Mouse (Mus musculus) lung, adult 2 months (tissue): ENCODE results near the gene Gtpbp3. TPM values are rescaled to one million over a fixed set of nuclear protein-coding genes. Genes with fewer than 3 reads are reported as not detected.

Experiments used
- DNase-seq: peaks from one replicate; pipeline ENCODE4 v3.0.0; 2022
- H3K4me1 ChIP-seq: fragments of 200-500 bp; 2 replicates; pipeline ENCODE4 v1.6.1; 2011; ENCODE audit warnings: low read length; ENCODE audit not compliant: control insufficient read depth, insufficient read depth
- H3K4me3 ChIP-seq: fragments of 200-500 bp; replicated peaks from 2 replicates; pipeline ENCODE3; 2011; ENCODE audit warnings: low read depth, mild to moderate bottlenecking, control low read depth, low read length; ENCODE audit errors: extremely low read depth
- CTCF ChIP-seq: fragments of 200-500 bp; IDR thresholded peaks from 2 replicates; pipeline ENCODE4 v1.5.1; 2011; ENCODE audit warnings: mild to moderate bottlenecking, low read length, control low read depth; ENCODE audit not compliant: insufficient read depth
- POLR2A ChIP-seq: fragments of 200-500 bp; IDR thresholded peaks from 2 replicates; pipeline ENCODE4 v1.6.1; 2011; ENCODE audit warnings: low read depth, mild to moderate bottlenecking, control low read depth, low read length, borderline replicate concordance; ENCODE audit errors: extremely low read depth
- WGBS: fragments of 180-500 bp; shearing (Covaris S2); methylation state at CpG from one replicate; pipeline ENCODE4 v1.1.7; 2018; 5-methylcytosine and 5-hydroxymethylcytosine counted together
- polyA plus RNA-seq: library from polyadenylated mRNA; depleted of rRNA; stranded (reverse); fragments of >200 nt; gene quantifications from 2 replicates; pipeline ENCODE4 v1.2.3, GENCODE M21; 2012

Gtpbp3 gene
- polyA plus RNA-seq, 1 experiment, result 26.0 TPM

DNA sequence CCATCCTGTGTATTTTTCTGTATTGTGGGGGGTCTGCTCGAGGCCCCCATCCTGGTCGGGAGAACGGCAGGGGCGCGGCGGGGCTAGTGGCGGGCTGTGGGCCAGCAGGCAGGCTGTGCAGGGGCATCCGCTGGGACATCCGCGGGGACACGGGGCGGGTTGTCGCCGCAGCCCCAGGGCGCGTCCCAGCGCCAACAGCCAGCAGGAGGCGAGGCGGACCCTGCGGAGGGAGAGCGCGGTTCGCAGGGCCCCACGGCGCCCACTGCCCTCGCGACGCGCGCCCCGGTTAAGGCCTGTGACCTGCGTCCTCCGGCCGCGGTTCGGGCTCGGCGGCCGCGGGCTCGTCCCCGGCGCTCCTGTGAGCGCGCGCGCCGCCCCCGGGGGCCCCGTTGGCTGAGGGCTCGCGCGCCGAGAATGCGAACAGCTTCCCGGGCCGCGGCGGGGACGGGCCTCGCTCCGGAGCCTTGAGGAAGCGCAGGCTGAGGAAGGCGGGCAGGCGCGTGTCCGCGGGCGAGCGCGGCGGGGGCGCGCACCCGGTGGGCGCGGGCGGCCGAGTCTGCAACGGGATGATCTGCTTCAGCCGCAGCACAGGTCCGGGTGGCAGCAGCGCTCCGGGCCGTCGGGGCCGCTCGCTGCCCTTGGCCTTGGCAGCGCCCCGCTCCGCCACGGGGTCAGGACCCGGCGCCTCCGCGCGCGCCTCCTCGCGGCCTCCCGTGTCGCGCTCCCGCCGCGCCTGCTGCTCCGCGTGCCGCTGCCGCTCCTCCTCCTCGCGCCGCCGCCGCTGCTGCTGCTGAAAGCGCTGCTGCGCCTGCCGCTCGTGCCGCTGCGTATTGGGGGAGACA is 11.6 kb upstream of the Gtpbp3 start:
- no peak for TF ChIP-seq POLR2A
- TF ChIP-seq CTCF, result no peak
- Histone ChIP-seq H3K4me1 (peaks cover 3% of the 10 kb centered on the region; the same call in 1 of the 2 replicates), H3K4me3 (peak overlapping the region; percentile 70)
- DNase-seq, result peak; percentile 77
- under 1% methylated on average over 119 of the region's 121 CpGs for WGBS

DNA sequence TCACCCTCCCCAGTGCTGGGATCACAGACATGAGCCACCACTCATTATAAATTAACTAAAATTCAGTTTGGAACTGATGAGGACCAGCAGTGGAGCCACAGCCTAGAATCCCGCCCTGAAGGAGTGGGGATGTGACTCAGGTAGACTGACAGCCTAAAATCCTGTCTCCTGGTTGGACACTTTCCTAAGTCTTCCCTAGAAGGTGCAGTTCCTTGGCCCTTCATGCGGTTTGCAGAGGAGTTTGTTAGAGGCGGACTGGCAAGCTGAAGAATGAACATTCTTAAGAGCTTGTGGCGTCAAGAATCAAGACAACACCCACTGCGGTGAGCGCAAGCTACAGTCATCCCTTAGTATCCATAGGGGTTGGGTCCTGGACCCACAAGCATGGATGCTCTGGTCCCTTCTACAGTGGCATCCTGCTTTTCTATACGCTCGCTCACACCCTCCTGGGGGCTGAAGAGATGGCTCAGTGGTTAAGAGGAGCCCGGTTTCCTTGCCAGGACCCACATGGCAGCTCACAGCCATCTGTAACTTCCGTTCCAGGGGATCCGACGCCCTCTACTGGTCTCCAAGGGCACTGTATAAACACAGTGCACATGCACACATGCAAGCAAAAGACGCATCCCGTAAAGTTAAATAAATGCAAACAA is 10.6 kb upstream of the Gtpbp3 start:
- WGBS, result 65% methylated on average over 14 of the region's 14 CpGs
- Histone ChIP-seq H3K4me1 (peaks cover 3% of the 10 kb centered on the region; the same call in 1 of the 2 replicates), H3K4me3 (no peak overlapping the region)
- TF ChIP-seq CTCF (peak; percentile 26; the same call in 1 of the 2 replicates), POLR2A (no peak)
- no peak for DNase-seq

DNA sequence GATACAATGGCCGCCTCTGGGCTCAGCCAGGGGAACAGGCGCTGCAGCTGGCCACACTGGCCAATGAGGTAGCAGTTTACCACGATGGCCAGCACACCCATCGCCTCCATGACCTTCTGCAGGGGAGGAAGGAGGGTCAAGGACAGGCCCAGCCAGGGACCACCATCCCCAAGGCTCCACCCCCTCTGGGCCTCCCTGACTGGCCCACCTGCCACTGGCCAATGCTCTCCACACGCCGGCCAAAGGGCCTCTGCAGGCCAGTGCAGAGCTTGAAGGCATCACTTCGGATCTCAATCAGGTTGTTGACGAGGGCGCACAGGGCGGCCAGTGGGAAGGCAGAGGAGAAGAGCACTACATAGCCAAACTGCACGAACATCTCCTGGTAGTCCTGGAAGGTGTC is 9.0 kb upstream of the Gtpbp3 start:
- WGBS, result 92% methylated on average over 11 of the region's 11 CpGs

DNA sequence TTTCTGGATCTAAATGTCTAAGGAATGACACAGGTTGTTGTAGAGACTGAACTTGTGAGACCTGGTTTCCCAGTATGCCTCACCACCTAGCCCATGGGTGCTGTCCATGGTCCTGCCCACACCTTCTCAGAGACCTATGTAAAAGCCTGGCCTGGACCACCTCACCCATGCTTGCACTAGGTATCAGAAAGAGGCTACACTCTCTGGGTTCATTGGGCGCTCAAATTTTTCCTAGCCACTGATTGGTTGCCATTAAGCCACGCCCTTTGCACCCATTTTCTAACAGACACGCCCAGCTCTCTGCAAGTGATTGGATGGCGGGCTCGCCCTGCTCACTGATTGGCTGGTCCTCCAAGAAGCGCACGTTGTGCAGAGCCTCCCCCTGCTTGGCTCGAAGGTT is 4.0 kb upstream of the Gtpbp3 start:
- peak; percentile 30 for DNase-seq
- WGBS, result 70% methylated on average over 8 of the region's 8 CpGs
- H3K4me3 ChIP-seq, result no peak overlapping the region
- peaks cover 12% of the 10 kb centered on the region for H3K4me1 ChIP-seq
- TF ChIP-seq CTCF, result no peak
- no peak for TF ChIP-seq POLR2A

More for the DNA sequence above, 9.0 kb upstream of the Gtpbp3 start:
- Histone ChIP-seq H3K4me1 (peaks cover 3% of the 10 kb centered on the region; the same call in 1 of the 2 replicates), H3K4me3 (no peak overlapping the region)
- TF ChIP-seq POLR2A, result no peak
- TF ChIP-seq CTCF, result no peak
- DNase-seq, result no peak

DNA sequence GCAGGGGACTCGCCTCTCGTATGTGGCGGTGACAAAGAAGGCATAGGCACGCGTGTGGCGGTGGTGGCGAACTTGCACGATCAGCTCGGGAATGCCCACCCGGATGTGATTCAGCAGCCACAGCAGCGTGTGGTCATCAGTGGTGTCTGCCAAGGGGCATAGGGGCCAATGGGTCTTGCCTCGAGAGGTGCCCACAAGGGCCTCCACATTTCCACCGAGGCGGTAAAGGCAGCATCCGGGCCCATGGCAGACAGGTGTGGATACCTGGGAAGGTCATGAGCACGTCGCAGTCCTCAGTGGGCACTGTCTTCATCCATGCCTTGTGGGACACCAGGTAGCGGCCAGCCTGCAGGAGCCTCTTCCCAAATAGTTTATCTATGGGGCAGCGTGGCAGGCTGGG is 3.2 kb upstream of the Gtpbp3 start:
- Histone ChIP-seq H3K4me1 (peaks cover 19% of the 10 kb centered on the region), H3K4me3 (no peak overlapping the region)
- no peak for TF ChIP-seq POLR2A
- no peak for TF ChIP-seq CTCF
- DNase-seq, result no peak
- 94% methylated on average over 19 of the region's 19 CpGs for WGBS

DNA sequence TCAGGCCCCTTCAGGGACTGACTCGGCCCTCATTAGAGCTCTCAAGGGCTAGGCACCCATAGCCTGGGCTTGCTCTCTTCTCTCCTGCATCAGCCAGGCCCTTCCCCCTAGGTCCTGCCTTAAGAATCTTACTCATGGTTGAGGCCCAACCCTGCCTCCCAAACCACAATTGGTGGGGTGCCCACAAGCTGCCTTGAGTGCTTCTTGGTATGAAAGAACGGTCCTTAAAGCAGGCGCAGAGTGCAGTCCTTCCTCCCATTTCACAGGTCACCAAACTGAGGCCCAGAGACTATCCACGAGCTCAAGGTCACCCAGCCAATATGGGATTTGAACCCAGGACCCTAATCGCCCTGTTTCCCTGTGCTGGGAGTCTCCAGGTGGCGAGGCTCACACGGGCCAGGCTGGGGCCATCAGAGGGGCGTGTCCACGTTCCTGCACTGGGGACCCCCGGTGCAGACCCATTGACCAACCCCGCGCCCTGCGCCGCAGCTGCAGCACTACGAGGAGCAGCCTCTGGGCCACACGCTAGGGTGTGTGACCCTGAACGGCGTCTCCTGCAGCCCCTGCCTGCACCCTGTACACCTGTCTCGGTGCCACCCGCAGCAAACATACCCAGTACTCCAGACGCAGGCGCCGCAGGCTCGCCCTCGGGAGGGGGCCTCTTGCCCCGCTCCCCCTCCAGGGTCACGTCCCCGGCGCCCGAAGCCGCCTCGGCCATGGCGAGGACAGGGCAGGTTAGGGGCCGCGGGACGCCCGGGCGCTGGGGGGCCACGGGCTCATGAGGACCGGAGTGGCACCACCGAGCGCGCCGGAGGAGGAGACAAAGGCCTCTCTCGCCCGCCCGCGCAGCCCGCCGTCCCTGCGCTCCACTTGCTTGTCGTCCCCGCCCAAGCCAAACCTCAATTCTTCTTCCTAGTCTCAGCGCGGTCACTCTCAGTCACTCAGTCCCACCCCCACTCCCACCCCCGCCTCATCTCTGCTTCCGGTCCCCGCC is 2.5 kb upstream of the Gtpbp3 start, which contains the start of gene Ano8:
TSS of gene Ano8 (minus strand) at position 822 of the 994 bp plus-strand sequence.
- 6% methylated on average over 58 of the region's 58 CpGs for WGBS
- peak within 1 kb of the TSS; percentile 74 for H3K4me3 ChIP-seq
- peak; percentile 74 for DNase-seq
- H3K4me1 ChIP-seq, result peaks cover 19% of the 10 kb centered on the region
- TF ChIP-seq POLR2A (peak; percentile 31; the same call in 1 of the 2 replicates), CTCF (no peak)

DNA sequence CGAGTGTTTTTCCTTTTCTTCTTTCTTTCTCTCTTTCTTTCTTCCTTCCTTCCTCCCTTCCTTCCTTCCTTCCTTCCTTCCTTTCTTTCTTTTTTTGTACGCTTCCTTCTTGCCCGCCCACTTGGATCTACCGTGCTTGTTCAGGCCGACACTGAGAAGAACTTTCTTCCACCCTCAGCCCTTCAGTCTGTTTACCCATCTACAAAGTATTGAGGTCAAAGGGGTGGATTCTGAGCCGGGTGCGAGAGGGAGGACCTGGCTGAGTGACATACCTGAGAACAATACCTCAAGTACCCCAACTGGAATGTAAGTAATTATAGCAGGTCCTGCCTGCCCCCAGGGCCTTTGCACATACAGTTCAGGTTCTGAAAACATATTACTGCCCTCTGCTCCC is 1.8 kb upstream of the Gtpbp3 start:
- WGBS, result 6% methylated on average over 7 of the region's 7 CpGs
- H3K4me3 ChIP-seq, result no peak overlapping the region
- DNase-seq, result peak; percentile 49
- peaks cover 19% of the 10 kb centered on the region for H3K4me1 ChIP-seq
- TF ChIP-seq CTCF, result no peak
- TF ChIP-seq POLR2A, result no peak

DNA sequence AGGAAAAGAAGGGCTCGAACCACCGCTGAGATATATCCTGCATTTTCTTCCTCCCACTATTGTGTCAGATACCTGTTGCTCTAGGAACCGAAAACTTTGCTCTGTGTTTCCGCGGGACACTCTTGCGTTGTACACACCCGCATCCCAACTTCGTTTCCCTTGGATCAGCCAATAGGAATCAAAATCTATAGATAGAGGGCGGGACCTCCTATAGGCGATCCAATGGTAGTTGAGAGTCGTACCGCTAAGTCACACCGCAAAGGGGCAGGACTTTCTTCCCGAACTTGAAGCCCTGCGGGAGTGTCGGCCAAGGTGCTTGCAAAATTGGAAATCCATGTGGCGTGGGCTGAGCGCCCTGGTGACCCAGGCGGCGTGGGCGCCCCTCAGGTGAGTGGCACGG is 551 bp downstream of the Gtpbp3 start:
- WGBS, result under 1% methylated on average over 22 of the region's 22 CpGs
- peak overlapping the region; percentile 79 for H3K4me3 ChIP-seq

DNA sequence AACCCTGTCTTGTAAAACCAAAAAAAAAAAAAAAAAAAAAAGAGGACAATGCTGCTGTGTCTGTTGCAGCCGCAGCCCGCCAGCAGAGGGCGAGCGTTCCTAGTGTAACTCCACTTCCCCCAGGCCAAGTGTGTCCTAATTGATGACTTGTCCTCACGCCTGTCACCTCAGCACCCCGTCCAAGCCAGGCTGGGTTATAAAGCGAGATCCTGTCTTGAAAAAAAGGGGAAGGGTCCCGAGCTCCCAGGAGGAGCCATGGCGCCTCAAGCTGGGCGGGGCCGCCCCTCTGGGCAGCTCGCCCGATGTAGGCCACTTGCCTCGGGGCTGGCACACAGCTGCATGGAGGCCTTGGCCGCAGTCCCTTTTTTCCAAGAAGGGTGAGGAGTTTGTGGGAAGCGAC is 7.1 kb downstream of the Gtpbp3 start:
- DNase-seq, result peak; percentile 86
- no peak overlapping the region for H3K4me3 ChIP-seq
- 6% methylated on average over 16 of the region's 16 CpGs for WGBS
- TF ChIP-seq POLR2A (no peak), CTCF (peak; percentile 73)
- peaks cover 31% of the 10 kb centered on the region for H3K4me1 ChIP-seq

More for the DNA sequence above, 551 bp downstream of the Gtpbp3 start:
- peak; percentile 81 for DNase-seq
- H3K4me1 ChIP-seq, result peaks cover 19% of the 10 kb centered on the region
- TF ChIP-seq CTCF, result no peak
- peak; percentile 65; the same call in 1 of the 2 replicates for TF ChIP-seq POLR2A
